Mouse (Mus musculus) cerebellum, adult 11 months (tissue): ENCODE data around the gene B3gnt2.

ENCODE experiments used
- DNase-seq: peaks from one replicate; pipeline ENCODE4 v3.0.0; 2022

The B3gnt2 gene

DNA sequence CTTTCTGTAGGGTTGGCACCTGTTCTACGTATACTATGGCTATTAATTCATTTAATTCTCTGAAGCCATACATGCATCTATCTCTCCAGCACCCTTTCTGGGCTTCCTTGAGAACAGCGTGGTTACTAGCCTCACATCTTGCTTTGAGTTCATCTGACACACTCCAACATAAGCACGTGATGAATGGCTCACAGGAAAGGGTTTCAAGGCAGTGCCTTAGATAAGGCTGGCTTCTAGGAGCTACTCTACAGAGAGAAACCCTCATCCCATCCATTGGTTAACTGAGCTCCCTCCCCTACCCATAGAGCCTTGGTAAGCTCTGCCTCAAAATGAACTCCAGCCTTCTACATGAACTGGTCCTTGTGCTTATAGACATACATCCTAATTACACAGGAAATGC, 47.3 kb downstream of the B3gnt2 start:
- DNase-seq: no peak

GRCm38 (mm10) chr11:22811413-22811812, 49.3 kb downstream of the B3gnt2 start:
- no peak for DNase-seq

GRCm38 (mm10) chr11:22809465-22810096, 51.2 kb downstream of the B3gnt2 start:
- DNase-seq: no peak

GRCm38 (mm10) chr11:22808040-22808439, 52.7 kb downstream of the B3gnt2 start:
- no peak for DNase-seq

GRCm38 (mm10) chr11:22805171-22805570, 55.6 kb downstream of the B3gnt2 start:
- no peak for DNase-seq

GRCm38 (mm10) chr11:22799987-22800424, 60.8 kb downstream of the B3gnt2 start:
- DNase-seq: no peak

DNA sequence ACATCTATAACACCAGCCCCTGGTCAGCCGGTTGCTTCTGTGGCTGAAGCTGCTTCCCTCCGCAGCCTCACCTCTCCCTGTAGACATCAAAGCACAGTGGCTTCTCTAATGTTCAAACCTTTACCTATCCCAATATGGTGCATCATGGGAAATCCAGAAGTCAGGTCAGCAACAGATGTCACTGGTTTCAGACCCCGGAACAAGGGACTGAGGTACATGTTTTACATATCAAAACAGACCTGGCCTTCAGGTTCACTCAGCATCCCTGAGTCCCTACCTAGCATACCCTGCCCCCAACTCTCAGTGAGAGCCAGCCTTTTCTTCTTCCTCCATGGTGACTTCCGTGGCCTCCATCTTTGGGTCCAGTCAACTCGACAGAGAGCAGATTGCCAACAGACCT, 61.8 kb downstream of the B3gnt2 start:
- no peak for DNase-seq

DNA sequence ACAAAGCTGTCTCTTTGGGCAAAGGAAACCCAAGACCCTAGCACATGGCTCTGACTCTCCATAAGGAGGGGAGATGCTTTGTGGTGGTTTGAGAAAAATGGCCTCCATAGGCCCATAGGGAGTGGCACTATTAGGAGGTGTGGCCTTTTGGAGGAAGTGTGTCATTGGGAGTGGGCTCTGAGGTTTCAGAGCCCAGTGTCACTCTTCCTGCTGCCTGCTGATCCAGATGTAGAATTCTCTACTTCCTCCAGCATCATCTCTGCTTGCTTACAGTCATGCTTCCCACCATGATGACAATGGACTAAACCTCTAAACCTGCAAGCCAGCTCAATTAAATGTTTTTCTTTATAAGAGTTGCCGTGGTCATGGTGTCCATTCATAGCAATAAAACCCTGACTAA, 66.0 kb downstream of the B3gnt2 start:
- no peak for DNase-seq

DNA sequence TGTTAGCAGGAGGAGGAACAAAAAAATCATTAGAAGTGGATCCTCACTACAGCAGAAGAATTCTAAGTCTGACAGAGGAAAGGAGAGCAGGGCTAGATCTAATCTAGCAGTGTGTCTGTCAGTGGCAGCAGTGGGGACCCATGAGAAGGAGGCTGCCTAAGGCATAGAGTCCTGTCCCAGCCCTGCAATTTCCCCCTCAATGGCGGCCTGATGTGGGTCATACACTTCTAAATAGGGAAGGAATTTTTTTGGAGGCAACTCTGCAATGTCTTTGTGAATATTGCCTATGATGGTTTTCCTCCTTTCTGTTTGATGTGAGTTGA, 66.9 kb downstream of the B3gnt2 start:
- no peak for DNase-seq

DNA sequence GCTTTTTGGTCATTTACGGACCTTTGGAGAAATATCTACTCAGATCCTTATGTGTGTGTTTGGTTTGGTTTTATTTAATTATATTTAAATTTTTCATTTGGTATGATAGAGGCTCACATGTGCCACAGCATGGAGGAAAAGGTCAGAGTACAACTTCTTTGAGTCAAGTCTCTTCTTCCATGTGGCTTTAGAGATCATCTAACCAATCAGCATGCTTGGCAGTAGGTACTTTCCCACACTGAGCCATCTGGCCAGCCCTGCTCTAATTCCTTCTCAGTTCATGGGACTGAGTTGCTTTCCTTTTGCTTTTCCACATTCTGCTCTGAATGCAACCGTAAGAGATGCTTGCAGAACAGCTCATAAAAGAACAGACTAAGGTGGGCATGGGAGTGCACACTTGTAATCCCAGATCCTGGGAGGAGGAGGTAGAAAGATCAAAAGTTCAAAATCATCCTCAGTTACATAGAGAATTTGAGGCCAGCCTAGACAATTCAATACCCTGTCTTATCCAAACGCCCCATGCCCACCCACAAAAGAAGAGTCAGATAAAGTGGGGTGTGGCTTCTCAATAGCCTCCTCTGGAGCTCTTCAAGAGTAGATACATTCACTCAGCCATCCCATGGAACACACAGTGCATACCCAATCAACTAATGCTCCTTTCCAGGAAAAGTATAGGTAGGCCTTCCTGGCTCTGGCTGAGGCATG, 67.4 kb downstream of the B3gnt2 start:
- no peak for DNase-seq

DNA sequence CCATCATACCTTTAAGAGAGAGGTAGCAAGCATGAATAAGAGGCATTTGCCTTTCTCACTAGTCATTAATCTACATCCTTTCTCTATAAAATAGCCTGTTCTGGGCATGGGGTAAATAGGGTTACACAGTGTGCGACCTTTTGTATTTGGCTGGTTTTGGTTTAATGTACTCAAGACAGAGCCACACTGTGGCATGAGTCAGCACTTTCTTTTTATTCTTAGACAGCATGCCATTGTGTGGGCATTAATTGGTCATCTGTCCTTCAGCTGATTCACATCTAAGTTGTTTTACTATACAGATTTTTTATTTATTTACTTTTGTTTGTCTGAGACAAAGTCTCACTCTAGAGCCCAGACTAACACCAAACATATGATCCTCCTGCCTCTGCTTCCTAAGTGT, 68.6 kb downstream of the B3gnt2 start:
- no peak for DNase-seq

DNA sequence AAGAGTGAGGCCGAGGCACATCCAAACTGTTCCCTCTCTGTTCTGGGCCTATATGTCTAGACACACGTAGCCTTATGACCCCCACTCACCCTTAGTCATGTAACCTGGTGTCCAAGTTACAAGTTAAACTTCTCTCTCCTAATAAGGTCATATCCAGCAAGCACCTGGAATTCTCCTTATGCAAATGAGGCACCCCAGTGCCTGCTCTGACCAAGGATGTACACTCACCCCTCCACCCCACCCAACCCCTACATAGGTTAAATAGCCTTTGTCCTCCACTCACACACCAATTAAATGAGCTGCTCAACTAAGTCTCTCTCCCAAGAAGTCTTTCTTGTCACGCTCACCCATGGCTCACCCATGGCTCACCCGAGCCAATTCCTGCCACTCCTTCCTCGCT, 69.0 kb downstream of the B3gnt2 start:
- DNase-seq: no peak

DNA sequence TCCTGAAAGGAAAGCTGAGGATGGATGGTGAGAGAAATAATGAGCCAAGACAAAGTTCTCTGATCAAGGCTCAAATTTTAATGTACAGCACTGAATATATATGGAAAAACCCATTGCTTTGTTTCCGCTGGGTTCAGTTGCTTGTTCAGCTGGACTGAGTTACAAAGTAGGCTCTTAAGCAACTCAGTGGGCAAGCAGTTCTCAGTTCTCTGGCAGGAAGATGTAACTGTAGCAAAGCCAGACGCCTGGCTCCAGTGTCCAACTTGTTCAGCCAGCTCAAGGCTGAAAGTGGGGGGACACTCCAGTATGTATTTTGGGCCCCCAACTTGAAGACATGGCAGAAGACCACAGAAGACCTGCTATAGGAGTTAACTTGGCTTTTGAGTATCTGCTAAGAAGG, 72.9 kb downstream of the B3gnt2 start:
- no peak for DNase-seq

DNA sequence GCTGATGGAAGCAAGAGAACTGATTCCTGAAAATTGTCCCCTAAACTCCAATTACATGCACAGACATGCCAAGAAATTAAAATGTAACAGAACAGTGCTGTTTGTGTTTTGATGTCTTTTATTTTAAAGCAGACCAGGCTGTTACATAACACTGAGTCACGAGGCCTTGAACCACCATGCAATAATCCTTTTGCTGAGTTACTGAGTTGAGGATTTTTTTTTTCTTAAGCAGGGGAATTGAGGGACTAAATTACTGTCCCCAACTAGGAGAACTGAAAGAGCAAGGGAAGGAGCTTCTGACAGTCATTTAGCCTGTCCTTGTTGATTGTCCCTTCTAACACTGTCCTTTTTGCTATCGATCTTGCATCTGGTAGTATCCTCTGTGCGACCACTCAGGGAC, 76.3 kb downstream of the B3gnt2 start:
- DNase-seq: no peak

GRCm38 (mm10) chr11:22782705-22783124, 78.0 kb downstream of the B3gnt2 start:
- DNase-seq: no peak

- DNase-seq: no peak
These were observed 79.6 kb downstream of the B3gnt2 start for GRCm38 (mm10) chr11:22781190-22781589.

GRCm38 (mm10) chr11:22780761-22781160, 80.0 kb downstream of the B3gnt2 start:
- DNase-seq: no peak

DNA sequence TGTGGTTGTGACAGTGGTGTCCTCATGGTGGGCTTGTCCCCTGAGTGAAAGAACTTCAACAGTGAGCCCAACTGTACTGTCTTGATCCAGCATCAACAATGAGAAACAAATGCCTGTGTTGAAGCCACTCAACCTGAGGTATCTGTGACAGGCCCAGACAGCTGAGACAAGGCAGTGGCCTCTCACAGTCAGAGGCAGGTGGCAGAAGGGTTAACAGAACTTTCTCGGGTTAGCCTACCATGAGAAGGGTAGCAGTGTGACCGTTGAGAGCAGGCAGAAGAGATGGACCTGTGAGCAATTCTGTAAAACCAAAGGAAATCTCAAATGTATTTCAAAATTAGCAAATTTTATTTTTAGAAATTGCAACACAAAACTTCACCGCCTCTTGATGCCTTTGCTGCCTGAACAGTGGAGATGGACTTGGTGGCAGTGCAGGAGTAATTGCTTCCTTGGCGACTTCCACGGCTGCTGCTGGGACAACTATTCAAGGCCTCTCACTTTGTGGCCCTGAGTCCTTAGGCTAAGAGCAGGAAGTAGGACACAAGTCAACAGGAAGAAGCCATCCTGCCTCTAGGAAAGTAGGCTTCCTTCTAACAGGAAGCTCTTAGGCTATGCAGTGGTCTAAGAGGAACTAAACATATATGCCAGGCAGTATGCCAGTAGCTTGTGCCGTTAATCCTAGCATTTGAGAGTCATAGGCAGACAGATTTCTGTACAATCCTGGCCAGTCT, 80.8 kb downstream of the B3gnt2 start:
- no peak for DNase-seq

- no peak for DNase-seq
These were observed 82.2 kb downstream of the B3gnt2 start for GRCm38 (mm10) chr11:22778596-22778995.

GRCm38 (mm10) chr11:22777531-22777930, 83.2 kb downstream of the B3gnt2 start:
- no peak for DNase-seq

DNA sequence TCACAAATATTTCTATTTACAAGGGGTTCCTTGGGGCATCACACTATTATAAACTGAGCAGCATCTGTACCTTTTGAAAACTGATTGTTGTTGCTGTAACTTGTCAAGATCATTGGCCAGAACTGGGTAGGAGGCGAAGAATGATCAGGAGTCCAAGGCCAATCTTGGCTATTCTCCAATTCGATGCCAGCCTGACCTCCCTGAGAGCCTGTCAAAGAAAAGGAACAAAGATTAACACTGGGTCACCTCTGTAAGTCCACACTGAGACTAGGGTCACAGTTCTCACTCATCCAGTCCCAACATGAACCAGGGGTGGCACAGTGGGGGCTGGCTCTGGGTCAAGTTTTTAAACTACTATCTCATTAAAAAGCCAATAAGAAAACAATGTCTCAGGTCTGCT, 85.9 kb downstream of the B3gnt2 start:
- no peak for DNase-seq

GRCm38 (mm10) chr11:22766238-22766637, 94.5 kb downstream of the B3gnt2 start:
- DNase-seq: no peak

DNA sequence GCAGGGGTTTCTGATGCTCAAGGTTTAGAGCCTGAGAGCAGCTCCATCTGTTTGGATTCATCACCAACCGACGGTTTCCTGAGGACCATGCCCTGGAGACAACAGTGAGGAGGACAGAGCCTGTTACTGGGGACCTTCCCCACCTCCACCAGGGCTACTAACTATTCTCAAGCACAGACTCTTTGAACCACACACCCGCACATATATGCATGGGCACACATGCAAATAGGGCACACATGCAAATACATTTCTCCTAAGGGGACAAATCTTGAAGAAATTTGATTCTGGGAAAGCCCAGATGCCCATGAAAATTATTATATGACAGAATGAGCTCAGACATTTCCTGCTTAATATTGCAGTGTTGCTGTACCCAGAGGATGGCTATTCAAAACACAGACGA, 95.3 kb downstream of the B3gnt2 start:
- DNase-seq: no peak

DNA sequence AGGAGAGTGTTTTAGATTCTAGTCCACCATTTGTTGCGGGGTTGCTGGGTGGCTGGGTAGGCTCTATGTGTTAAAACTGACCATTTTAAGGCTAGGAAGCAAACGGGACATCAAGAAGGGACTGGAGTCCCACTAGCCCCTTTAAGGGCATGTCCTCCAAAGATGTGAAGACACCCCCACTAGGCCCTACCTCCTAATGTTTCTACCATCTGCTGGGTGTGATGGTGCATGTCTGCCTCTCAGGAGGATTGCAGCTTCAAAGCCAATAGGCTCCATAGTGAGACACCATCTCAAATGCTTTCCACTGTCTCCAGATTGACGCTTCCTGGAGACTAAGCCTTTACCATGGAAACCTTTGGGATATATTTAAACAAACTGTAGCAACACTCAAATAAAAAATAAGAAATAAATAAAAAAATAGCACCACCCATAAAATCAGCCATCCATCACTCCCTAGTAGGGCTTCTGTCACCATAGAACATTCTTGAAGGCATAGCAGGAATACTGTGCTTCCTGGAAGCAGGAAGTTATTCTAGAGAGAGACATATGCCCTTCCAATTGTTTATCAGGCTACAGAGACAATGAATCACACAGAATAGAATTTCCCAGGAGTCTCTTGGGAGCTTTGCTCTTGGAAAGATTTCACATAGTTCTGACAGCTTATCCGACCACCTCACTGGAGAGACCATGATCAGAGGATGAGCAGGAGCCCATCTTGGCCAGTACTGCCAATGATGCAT, 97.0 kb downstream of the B3gnt2 start:
- no peak for DNase-seq
